Mouse (Mus musculus): Measurements from ENCODE around the gene Rbpms2. TPM values are rescaled to one million over a fixed set of nuclear protein-coding genes. Genes with fewer than 3 reads are reported as not detected.
A peak's percentile ranks its signal among the peaks of the same experiment; 100 is the strongest.

Rbpms2 gene
- polyA plus RNA-seq, 1 experiment from 2014 or later, result 3.1 TPM

DNA sequence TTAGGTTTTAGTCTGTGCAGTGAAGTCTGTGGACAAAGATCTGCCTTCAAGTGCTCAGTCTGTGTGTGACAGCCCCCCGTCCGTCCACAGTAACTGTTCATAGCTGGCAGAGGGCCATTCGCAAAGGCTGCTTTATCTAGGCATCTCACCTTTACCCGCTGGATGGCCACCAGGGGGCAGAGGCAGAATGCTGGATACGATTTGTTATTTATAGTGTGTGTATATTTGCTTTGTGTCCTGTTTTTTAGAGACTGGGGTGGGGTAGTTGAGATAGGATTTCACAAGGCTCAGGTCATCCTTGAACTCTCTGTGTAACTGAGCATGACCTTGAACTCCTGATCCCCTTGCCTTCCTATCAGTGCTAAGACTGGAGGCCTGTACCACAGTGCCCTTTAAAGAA is 36.6 kb downstream of the Rbpms2 start:
- Histone ChIP-seq H3K27ac (replicated peaks) (no peak overlapping the region), H3K9ac (replicated peaks) (no peak overlapping the region), H3K4me1 (no peaks in the 10 kb centered on the region), H3K36me3 (no peaks in the 10 kb centered on the region), H3K9me3 (replicated peaks) (no peaks in the 10 kb centered on the region), H3K4me3 (replicated peaks) (no peak overlapping the region), H3K4me2 (no peak overlapping the region), H3K27me3 (replicated peaks) (no peaks in the 10 kb centered on the region)
- ATAC-seq (ENCODE audit: low FRiP score), result no peak; the same call in 1 of the 2 replicates
- WGBS, result 27% methylated on average over 5 of the region's 5 CpGs

DNA sequence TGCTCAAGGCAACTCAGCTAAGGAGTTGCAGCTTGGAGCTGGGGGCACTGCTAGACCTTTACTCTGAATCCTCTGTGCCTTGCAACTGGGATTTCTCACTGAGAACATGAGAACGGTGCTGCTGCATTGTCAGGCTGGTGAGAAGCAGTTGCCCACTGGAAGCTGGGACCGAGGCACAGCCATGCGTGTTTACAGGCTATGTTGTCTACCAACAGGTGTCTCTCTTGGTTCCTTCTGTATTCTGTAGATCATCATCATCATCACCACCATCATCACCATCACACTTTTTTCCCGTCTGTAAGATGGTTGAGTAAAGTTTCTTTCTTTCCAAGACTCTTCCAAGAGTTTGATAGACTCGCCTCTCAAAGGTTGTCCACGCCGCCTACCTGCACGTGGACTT is 38.3 kb downstream of the Rbpms2 start, which contains the start of gene Oaz2:
TSS of gene Oaz2 (plus strand) at position 301 of the 400 bp plus-strand sequence.
- 96% methylated on average over 8 of the region's 8 CpGs for WGBS
- ATAC-seq (ENCODE audit: low FRiP score), result no peak
- H3K9ac ChIP-seq (replicated peaks), result no peak within 1 kb of the TSS
- no peaks in the 10 kb centered on the region for H3K4me1 ChIP-seq
- H3K27ac ChIP-seq (replicated peaks), result no peak within 1 kb of the TSS
- H3K27me3 ChIP-seq (replicated peaks), result no peaks in the 10 kb centered on the region
- H3K9me3 ChIP-seq (replicated peaks), result no peaks in the 10 kb centered on the region
- H3K4me2 ChIP-seq, result no peak within 1 kb of the TSS
- H3K36me3 ChIP-seq, result no peaks in the 10 kb centered on the region
- no peak within 1 kb of the TSS for H3K4me3 ChIP-seq (replicated peaks)

DNA sequence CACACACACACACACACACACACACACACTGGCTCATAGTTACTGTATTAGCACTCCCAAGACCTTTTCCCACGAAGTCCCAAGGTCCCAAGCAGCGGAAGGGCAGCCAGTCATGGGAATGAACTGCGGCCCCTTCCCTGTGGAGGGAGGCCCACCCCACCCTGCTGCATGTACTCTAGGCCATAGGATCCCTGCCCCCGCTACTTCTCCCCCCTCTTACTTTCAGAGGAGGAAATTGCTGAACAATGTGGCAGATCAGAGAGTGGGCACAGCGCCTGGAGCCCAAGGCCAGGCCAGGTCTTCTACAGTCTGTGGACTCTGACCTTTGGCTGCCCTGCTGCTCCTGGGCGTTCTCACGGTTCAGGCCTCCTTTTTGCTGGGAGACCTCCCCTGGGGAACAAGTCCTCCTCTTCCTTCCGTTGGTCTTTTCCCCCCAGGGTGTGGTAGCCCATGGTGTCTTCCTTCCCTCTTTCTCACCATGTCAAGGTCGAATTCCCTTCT is 42.0 kb downstream of the Rbpms2 start:
- H3K9ac ChIP-seq (replicated peaks), result no peak overlapping the region
- 66% methylated on average over 9 of the region's 9 CpGs for WGBS

DNA sequence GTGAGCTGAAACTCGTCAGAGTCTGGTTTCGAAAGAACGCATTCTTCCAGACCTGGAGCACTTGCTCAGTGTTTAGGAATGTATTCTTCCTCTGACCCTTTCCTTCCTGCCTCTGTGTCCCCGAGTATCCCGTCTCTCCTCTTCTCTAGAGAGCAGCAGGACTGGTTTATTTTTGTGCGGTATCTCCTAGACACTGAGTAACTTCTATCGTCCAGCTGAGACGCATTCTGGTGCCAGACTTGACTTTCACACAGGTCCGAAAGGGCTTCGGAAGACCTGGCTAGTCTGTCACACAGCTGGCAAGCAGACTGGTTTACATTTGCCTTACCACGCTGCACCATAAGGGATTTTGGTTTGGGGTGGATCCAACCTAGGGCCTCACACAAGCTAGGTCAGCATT is 43.5 kb downstream of the Rbpms2 start:
- 84% methylated on average over 11 of the region's 11 CpGs for WGBS

More for the DNA sequence above, 42.0 kb downstream of the Rbpms2 start:
- Histone ChIP-seq H3K27ac (replicated peaks) (no peak overlapping the region), H3K27me3 (replicated peaks) (no peaks in the 10 kb centered on the region), H3K4me1 (peaks cover 7% of the 10 kb centered on the region), H3K4me2 (no peak overlapping the region), H3K9me3 (replicated peaks) (no peaks in the 10 kb centered on the region), H3K36me3 (no peaks in the 10 kb centered on the region), H3K4me3 (replicated peaks) (no peak overlapping the region)
- ATAC-seq (ENCODE audit: low FRiP score), result no peak

DNA sequence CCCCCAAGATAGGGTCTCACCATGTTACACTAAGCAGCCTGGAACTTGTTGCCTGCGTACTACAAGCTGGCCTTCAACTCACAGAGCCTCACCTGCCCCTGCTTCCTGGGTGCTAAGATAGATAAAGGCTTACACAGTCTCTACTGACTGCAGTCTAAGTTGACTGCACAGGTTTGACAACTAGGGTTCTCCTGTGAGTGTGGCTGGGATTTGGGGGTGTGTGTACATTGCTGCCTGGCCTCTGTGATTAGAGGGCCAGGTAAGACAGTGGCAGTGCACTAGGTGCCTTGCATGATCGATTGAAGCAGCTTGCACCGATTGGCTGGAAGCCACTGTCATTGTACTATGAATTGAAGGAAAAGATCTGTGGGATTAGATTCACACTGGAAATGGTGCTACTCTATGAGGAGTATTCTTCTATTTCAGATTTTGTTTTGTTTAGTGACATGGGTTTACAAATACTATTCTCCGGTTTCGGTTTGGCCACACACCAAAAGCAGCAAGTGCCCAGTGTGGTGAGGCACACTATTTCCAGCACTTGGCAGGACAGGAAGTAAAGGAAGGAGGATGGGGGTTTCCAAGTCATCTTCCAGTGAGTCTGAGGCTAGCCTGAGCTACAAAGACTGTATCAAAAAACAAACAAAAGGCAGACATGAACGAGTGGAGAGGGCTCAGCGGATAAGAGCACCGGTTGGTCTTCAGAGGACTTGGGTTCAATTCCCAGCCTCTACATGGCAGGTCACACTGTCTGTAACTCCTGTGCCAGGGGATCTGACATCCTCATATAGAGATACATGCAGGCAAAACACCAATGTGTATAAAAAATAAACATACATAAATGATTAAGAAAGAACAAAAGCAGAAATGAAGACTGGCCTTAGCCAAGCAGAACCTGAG is 46.3 kb downstream of the Rbpms2 start:
- Histone ChIP-seq H3K4me2 (peak overlapping the region; percentile 86), H3K27ac (replicated peaks) (peak overlapping the region; percentile 85), H3K4me1 (peaks cover 44% of the 10 kb centered on the region), H3K4me3 (replicated peaks) (peak overlapping the region; percentile 64), H3K27me3 (replicated peaks) (no peaks in the 10 kb centered on the region), H3K9ac (replicated peaks) (peak overlapping the region; percentile 73), H3K9me3 (replicated peaks) (no peaks in the 10 kb centered on the region), H3K36me3 (no peaks in the 10 kb centered on the region)
- peak; percentile 40 for ATAC-seq (ENCODE audit: low FRiP score)
- 57% methylated on average over 8 of the region's 8 CpGs for WGBS

More for the DNA sequence above, 43.5 kb downstream of the Rbpms2 start:
- no peak for ATAC-seq (ENCODE audit: low FRiP score)
- Histone ChIP-seq H3K27me3 (replicated peaks) (no peaks in the 10 kb centered on the region), H3K27ac (replicated peaks) (no peak overlapping the region), H3K9ac (replicated peaks) (no peak overlapping the region), H3K4me1 (peaks cover 17% of the 10 kb centered on the region), H3K4me3 (replicated peaks) (no peak overlapping the region), H3K9me3 (replicated peaks) (no peaks in the 10 kb centered on the region), H3K36me3 (no peaks in the 10 kb centered on the region), H3K4me2 (no peak overlapping the region)

DNA sequence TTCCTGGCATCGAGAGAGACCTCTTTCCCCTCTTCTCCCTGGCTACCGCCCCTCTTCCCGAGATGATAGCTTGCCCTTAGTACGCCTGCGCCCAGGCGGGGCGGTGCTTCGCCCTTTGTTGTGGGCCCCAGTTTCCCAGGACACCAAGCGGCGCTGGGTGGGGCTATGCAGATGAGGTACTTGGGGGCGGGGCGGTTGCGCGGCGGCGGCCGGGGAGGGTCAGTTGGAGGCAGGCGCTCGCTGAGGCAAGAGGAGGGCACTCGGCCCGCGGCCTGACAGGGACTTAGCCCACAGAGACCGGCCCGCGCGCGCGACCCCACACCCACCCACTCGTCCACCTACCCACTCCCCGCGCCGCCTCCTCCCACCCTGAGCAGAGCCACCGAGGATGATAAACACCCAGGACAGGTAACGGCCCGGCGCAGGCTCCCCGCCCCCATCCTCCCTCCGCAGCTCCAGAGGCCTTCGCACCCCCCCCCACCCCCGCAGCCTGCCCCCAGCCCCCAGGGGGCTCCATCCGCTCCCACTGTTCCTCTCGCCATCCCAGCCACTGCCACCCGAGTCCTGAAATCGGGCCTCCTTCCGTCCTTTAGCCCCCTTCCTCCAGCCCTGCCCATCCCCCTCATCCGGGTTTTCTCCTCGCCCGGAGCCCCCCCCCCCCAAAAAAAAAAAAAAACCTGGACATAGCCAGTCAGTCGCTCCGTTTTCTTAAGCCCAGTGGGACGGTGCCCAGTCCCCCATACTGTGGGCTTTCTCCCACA is 47.1 kb downstream of the Rbpms2 start:
- H3K4me1 ChIP-seq, result peaks cover 53% of the 10 kb centered on the region
- no peaks in the 10 kb centered on the region for H3K9me3 ChIP-seq (replicated peaks)
- under 1% methylated on average over 43 of the region's 51 CpGs for WGBS
- peak overlapping the region; percentile 73 for H3K9ac ChIP-seq (replicated peaks)
- H3K36me3 ChIP-seq, result no peaks in the 10 kb centered on the region
- peak overlapping the region; percentile 86 for H3K4me2 ChIP-seq
- H3K27me3 ChIP-seq (replicated peaks), result no peaks in the 10 kb centered on the region
- H3K4me3 ChIP-seq (replicated peaks), result peak overlapping the region; percentile 64
- peak; percentile 97 for ATAC-seq (ENCODE audit: low FRiP score)
- H3K27ac ChIP-seq (replicated peaks), result peak overlapping the region; percentile 85

DNA sequence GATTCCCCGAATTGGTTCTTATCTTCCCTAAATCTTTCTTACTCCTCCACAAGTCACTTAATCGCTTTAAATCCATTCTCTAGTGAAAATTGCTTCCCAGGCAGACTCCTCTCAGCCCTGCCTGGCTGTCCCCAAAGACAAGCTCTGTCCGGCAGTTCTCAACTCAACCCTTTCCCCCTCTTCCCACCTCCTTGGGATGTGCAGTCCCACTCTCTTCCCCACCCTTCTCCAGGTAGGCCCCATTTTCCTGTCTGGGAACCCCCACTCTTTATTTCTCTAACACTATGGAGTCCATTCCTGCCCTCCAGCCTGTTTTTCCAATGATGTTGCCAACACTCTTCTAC is 47.6 kb downstream of the Rbpms2 start:
- H3K4me3 ChIP-seq (replicated peaks), result peak overlapping the region; percentile 64
- WGBS, result 4% methylated on average over 3 of the region's 3 CpGs
- no peaks in the 10 kb centered on the region for H3K36me3 ChIP-seq
- peaks cover 57% of the 10 kb centered on the region for H3K4me1 ChIP-seq
- peak overlapping the region; percentile 78 for H3K27ac ChIP-seq (replicated peaks)
- no peak for ATAC-seq (ENCODE audit: low FRiP score)
- H3K9ac ChIP-seq (replicated peaks), result peak overlapping the region; percentile 73
- H3K4me2 ChIP-seq, result peak overlapping the region; percentile 86
- H3K9me3 ChIP-seq (replicated peaks), result no peaks in the 10 kb centered on the region
- H3K27me3 ChIP-seq (replicated peaks), result no peaks in the 10 kb centered on the region

DNA sequence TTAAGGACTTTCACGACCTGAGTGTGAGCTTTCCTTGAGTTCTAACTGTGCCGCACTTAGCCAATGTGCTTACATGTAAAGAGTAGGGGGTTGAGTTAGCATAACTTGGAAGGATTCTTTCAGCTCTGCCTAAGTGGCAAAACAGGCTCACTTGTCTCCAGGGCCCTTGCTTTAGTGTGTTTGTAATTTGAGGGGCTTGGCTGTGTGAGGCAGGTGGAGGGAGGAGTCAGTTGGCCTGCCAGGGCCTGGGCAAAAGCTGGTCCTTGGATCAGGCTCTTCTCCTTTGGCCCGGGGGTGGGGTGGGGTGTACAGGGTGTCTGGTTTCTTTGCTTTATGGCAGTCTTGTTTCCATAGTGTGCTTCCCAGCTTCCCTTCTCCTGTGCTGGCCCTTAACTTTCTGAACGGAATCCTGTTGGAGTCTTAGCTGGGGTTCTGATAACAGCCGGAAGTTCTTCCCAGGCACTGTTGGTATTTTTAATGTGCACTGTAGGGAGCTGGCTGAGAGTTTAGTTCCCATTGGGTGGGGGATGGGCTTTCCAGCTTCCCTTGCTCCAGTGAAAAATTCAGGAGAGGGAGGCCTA is 49.8 kb downstream of the Rbpms2 start:
- Histone ChIP-seq H3K4me2 (peak overlapping the region; percentile 86), H3K4me1 (peaks cover 75% of the 10 kb centered on the region), H3K4me3 (replicated peaks) (peak overlapping the region; percentile 26), H3K9me3 (replicated peaks) (no peaks in the 10 kb centered on the region), H3K36me3 (no peaks in the 10 kb centered on the region), H3K27ac (replicated peaks) (peak overlapping the region; percentile 68), H3K27me3 (replicated peaks) (no peaks in the 10 kb centered on the region), H3K9ac (replicated peaks) (peak overlapping the region; percentile 15)
- WGBS, result 15% methylated on average over 5 of the region's 5 CpGs
- ATAC-seq (ENCODE audit: low FRiP score), result no peak

DNA sequence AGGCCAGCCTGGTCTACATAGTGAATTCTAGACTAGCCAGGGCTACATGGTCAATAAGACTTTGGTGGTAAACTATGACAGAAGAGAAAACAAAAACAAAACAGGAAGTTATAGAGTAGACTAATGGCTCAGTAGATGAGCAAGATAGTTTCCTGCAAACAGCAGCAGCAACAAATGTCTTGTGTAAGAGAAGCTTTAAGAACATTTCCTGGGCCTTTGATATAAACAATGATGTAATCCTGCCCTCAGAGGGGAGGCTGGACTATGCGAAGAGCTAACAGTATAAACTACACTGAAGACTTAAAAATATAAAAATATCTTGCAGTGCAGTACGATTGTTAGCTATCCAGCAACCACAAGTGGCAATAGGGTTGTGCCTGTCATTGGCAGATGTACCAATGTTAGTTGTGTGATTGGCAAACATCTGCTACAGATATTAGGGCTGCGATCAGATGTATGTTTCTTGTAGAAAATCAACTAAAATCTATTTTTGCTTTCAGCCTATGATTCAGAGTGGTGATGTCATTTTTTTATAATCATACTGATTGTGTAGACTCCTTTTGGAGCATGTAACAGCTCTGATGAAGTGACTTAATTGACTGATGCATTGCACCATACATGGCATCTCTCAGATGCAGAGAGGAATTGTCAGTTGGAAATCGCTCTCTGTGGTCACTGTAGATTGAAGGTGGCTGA is 51.6 kb downstream of the Rbpms2 start:
- WGBS, result 89% methylated on average over 4 of the region's 4 CpGs
- no peak for ATAC-seq (ENCODE audit: low FRiP score)
- H3K27me3 ChIP-seq (replicated peaks), result no peaks in the 10 kb centered on the region
- H3K4me2 ChIP-seq, result no peak overlapping the region
- H3K27ac ChIP-seq (replicated peaks), result no peak overlapping the region; the same call in 1 of the 2 replicates
- H3K36me3 ChIP-seq, result peaks cover 4% of the 10 kb centered on the region; the same call in 1 of the 2 replicates
- no peak overlapping the region for H3K9ac ChIP-seq (replicated peaks)
- H3K4me1 ChIP-seq, result peaks cover 71% of the 10 kb centered on the region
- no peaks in the 10 kb centered on the region for H3K9me3 ChIP-seq (replicated peaks)
- H3K4me3 ChIP-seq (replicated peaks), result no peak overlapping the region

DNA sequence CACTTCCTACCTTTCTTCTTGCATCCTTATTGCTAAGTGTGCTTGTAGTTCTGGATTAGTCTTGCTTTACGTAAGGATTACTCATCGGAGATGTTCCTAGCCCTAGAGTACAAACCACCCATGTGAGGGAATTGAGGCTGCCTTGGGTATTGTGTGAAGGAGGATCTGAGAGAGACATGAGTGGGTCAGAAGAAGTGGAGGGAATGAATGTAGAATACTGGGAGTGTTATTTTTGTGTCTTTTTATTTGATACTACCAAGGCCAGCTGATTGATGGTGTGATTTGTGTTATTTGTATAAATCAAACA is 52.1 kb downstream of the Rbpms2 start:
- H3K4me2 ChIP-seq, result no peak overlapping the region
- H3K27ac ChIP-seq (replicated peaks), result no peak overlapping the region; the same call in 1 of the 2 replicates
- H3K9ac ChIP-seq (replicated peaks), result no peak overlapping the region

DNA sequence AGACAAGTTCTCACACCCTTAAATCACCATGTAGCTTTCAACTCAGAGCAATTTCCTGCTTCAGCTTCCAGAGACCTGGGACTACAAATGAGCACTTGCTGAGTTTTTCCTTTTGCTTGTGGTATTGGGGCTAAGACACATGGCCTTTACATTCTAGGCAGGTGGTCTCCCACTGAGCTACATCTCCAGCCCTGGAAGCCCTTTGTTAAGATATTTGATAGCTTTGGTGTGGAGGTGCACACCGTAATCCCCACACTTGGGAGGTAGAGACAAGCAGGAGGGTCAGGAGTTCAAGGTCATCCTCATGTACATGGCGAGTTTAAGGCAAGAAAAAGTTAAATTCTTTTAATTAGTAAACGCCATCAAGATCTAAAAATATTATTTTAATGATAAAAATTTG is 52.7 kb downstream of the Rbpms2 start:
- Histone ChIP-seq H3K9me3 (replicated peaks) (no peaks in the 10 kb centered on the region), H3K36me3 (peaks cover 12% of the 10 kb centered on the region; the same call in 1 of the 2 replicates), H3K9ac (replicated peaks) (no peak overlapping the region), H3K4me3 (replicated peaks) (no peak overlapping the region), H3K27me3 (replicated peaks) (no peaks in the 10 kb centered on the region), H3K4me1 (peaks cover 69% of the 10 kb centered on the region), H3K4me2 (no peak overlapping the region), H3K27ac (replicated peaks) (no peak overlapping the region)
- no peak for ATAC-seq (ENCODE audit: low FRiP score)
- 90% methylated on average over 3 of the region's 3 CpGs for WGBS

More for the DNA sequence above, 52.1 kb downstream of the Rbpms2 start:
- H3K9me3 ChIP-seq (replicated peaks), result no peaks in the 10 kb centered on the region
- ATAC-seq (ENCODE audit: low FRiP score), result no peak
- peaks cover 71% of the 10 kb centered on the region for H3K4me1 ChIP-seq
- no peak overlapping the region for H3K4me3 ChIP-seq (replicated peaks)
- H3K36me3 ChIP-seq, result peaks cover 9% of the 10 kb centered on the region; the same call in 1 of the 2 replicates
- 87% methylated on average over 2 of the region's 2 CpGs for WGBS
- H3K27me3 ChIP-seq (replicated peaks), result no peaks in the 10 kb centered on the region
